Mouse (Mus musculus) fibroblast of lung, adult 2 months (primary cell): Measurements from ENCODE around the gene Bag5.
"Not testable (repeated sequence)": the region's sequence is repeated elsewhere in the genome, so short reads cannot be mapped to it uniquely, and the experiment has no call there.

Experiments used
- DNase-seq: peaks from one replicate; pipeline ENCODE4 v3.0.0-alpha.2; 2011; ENCODE audit warnings: low read depth

The Bag5 gene

DNA sequence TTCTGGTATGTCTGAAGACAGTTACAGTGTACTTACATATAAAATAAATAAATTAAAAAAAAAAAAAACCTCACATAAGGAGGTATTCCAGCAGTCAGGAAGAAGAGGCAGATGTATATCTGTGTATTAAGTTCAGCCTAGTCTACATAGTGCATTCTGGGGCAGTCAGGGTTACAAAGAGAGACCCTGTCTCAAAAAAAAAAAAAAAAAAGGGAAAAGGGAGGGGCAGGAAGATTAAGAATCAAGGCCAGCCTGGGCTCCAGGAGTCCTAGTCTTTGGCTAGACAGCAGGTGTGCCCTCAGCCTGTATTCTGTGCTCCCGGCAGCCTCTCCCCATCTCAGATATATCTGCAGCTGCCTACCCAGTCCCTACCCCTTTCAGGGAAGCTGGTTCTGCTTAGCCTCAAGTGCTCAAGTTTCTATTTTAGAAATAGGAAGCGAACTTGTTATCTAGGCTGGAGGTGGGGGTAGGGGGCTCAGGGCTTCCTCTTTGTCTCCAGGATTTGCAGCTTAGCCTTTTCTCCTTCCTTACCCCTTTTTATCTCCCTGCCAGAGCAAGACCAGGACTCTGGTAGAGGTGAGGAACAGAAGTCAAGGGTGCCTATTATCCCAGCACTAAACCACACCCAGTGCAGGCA is 38.1 kb downstream of the Bag5 start:
- DNase-seq: no peak

DNA sequence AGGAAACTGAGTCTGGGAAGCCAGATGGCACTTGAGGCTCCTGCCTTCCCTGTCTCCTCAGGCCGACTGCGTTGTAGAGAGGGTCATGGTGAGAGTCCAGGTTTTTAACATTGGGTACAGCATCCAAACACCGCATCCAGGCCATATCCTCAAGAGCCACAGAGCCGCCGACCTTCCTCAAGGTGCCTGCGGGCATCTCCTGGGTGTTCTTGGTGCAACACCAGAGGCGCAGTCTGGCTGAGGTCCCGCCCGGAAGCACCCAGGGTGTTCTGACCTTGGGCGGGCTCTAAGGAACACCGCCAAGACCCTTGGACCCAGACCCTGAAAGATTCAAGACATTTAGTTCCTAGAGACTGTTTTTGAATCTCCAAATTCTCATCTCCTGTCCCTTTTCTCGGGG is 40.5 kb downstream of the Bag5 start:
- no peak for DNase-seq

DNA sequence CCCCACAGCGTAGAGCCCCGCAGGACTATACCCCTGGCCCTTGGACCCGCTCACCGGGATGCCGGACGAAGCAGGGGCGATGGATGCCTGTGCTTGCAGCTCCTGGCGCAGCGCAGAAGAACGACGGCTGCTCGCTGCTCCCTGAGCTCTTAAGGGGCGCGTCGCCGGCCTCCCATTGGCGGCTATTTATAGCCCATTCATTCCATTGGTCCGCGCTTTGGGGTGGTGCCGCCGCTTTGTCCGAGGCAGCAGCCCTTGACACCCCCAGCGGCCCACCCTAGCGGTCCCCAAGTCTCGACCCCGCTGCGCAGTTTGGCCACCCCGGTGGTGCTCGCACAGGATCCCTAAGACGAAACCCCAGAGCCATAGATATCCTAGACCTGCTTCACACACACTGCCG is 40.9 kb downstream of the Bag5 start, which contains the start of gene Ckb:
Ckb (minus strand) TSS at position 163 of the 400 bp plus-strand sequence.
- no peak for DNase-seq

DNA sequence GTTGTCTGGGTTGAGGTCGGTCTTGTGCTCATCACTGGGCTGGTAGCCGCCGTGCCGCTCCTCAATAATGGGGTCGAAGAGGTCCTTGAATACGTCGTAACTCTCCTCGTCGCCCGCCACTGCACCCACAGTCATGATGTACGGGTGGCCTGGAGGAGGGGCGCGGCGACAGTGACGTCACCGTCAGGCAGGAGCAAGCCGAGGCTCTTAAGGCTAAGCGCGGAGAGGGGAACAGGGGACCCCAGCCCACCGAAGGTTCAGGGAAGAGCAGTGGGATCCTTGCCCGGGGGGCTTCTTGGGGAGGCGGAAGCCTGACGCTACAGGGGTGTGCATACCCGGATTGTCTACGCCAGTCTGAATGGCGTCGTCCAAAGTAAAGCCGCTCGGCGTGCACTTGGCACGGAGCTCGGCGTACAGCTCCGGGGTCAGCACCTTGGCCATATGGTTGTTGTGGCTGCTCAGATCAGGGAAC is 41.6 kb downstream of the Bag5 start:
- no peak for DNase-seq

DNA sequence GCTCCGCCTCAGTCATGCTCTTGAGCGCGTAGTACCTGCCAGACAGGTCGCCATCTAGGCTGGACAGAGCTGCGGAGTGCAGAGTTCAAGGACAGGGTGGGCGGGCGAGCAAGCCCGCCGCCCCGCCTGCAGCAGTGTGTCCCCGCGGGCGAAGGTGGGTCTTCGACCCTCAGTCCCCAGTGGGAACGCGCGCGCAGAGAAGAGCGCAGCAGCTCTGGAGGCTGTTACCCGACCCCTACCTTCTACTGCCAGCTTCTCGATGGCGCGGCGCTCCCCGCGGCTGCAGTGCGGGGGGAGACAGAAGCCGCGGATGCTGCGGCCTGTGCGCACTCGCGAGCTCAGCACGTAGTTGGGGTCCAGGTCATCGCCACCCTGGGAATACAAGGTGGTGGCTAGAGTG is 42.1 kb downstream of the Bag5 start:
- DNase-seq: no peak

DNA sequence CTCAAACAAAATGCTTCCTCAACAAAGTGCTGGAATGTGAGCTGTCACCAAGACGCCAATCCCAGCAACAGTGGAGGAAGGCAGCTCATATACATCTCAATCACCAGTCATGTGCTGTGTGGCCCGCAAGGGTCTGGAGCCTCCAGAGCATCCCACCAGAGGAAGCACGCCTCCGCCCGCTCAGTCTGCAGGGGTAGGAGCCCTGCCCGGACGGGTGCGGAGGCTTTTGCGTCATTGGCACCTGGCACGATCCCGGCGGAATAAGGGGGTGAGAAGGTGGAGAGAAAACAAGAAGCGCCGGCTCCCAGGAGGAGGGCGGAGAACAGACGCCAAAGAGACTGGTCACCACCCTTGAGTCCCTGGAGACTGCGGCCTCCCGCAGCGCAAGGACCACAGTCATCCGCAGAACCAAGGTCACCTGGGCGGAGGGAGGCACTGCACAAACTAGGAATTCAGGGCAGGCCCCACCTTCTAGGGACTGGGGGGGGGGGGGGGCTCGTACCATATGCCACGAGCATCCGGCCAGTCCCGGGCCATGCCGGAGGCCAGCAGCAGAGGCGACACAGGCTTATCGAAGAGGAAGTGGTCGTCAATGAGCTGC is 42.6 kb downstream of the Bag5 start:
- no peak for DNase-seq

DNA sequence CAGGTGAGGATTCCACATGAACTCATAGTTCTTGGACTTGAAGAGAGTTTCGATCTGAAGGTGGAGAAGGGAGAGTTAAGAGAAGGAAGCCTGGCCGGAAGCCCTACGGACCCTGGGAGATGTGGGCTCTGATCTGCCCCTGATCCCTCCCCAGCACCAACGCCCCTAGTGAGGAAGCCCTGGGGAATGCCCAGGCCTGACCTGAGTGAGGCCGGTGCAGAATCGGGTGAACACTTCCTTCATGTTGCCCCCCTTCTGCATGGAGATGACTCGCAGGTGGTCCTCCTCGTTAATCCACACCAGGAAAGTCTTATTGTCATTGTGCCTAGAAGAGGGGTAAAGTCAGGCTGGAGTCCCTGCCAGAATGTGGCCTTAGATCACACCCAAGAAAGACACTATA is 43.1 kb downstream of the Bag5 start:
- DNase-seq: no peak

DNA sequence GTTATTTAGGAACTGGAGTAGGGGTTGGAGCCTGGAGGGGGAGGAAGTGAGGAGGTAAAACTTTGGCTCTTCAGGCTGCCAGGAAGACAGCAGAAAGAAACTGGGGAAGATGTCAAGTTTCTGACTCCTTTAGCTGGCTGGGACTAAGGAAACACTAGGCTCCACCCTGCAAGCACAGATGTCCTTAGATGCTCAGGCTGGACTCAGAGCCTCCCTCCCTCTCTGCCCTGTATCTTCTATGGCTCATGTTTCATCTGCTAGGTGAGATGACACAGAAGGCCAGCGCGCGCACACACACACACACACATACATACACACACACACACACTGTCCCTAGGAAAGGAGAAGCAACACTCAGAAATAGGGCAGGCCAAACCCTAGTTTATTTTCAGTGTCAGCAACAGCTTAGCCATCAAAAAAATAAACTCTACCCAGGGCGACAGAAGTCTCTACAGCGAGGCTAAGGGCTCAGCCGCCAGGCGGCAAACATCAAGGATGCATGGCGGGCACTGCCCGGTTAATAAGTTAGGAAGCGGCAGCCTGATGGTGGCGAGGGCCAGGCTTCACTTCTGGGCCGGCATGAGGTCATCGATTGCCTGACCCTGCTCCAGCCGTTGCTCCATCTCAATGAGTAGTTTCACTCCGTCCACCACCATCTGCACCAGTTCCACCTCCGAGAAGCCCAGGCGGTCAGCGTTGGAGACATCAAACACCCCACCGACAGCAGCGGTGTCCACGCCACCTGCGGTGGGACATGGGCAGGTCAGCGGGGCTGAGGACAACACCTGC is 43.9 kb downstream of the Bag5 start:
- DNase-seq: no peak

DNA sequence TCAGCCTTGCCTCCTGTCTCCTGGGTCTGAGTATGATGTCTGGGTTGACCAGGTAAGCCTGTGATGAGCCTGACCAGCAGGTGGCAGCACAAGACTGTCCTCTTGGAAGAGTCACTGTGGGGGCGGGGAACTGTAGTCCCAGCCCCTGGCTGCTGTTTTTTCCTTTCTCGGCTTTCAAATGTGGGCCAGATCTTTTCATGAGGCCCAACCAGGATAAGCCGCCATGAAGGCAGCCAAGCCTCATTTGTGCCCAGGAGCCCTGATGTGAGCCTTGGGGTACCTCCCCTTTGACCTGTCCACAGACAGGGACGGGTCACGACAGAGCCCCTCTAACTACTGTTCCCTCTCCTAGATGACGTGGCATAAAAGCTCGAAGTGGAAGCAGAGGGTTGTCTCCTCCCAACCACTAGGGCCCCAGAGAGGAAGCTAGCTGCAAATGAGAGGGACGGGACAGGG is 44.6 kb downstream of the Bag5 start:
- DNase-seq: peak; percentile 77

DNA sequence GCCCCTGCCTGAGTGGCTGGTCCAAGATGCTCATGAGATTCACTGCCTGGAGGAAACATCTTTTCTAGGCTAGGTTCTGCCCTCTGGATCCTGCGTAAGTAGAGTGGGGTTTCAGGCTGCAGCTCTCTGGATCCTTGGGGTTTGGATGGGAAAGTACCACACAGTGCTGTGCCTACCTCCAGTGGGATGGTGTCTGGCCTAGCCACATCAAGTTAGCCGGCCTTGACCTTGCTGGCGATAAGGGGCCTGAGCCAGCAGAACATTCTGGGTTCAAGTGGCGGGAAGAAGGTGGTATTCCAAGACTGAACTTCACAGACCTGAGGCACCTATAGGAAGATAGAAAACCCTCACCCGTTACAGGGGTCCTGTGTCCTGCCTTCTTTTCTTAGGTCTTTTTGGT is 45.6 kb downstream of the Bag5 start:
- DNase-seq: no peak

DNA sequence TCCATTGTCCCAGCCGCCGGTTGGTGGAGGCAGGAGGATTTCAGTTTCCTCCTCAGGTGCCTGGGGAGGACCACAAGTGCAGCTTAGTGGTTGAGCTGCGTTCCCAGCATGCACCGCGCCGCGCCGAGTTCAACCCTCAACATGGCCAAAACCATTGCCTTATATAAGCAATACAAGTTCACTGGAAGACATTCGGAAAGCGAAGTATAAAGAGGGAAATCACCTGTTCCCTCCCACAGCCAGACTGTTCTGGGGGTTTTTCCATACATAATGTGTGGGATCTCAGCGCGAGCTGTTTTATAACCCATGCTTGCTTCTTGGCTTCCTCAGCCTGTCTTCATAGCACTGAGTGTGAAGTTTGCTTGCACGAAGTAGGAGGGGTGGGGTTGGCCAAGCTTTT is 46.7 kb downstream of the Bag5 start:
- no peak for DNase-seq

DNA sequence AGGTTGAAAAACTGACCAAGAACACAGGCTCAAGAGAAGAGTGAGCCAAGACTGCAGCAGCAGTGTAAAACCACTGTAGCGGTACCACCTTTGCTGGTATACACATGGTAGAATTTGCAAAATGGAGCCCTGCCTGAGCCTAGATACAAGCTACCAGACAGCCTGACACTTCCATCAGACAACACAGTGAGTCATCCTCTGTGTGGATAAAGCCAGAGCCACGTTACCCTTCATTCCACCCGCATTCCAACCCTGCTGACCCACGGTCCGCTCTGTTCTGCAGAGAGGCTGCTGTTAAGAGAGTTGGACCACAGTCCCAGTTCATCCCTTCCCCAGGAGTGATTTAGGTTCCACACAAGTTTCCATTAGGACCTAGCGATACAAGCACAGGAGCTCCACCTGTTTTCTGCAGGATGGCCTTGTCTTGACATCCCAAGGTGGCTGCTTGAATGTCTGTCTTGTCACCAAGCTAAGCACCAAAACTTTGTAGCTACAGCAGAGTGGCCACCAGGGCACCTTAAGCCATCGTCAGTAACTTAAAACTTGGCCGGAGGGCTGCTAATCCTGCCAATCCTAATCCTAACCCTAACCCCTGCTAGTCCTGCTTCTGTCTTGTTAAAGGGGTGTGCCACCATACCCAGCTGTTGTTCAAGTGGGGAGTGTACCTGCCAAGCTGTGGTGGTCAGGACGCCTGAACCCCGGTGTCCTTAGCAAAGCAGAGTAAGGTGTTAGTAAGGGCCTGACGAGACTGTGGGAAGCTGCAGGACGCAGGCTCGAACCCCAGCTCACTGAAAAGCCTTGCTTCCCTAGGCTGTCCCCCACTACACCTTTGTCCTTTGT is 47.8 kb downstream of the Bag5 start:
- no peak for DNase-seq

DNA sequence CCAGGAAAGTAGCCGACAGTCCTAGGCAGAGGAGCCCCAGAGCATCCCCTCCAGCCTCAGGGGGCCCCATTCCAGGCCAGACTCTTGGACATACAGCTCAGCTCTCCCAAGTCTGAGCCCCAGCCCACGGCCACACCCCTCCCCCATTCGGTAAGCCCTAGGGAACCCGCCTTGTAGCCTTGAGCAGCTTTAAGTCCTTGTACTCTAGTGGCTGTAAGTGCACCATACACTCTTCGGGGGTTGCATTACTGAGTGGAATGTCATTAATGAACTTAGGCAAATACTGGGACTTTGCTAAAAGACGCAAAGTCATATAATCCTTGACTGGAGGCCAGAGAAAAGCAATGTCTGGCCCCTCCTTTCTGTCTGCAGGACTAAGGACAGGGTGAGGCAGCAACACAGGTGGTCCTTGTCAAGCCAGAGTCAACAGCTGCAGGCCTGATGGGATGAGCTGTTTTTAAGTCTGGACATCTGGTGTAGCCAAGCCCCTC is 48.9 kb downstream of the Bag5 start:
- no peak for DNase-seq

DNA sequence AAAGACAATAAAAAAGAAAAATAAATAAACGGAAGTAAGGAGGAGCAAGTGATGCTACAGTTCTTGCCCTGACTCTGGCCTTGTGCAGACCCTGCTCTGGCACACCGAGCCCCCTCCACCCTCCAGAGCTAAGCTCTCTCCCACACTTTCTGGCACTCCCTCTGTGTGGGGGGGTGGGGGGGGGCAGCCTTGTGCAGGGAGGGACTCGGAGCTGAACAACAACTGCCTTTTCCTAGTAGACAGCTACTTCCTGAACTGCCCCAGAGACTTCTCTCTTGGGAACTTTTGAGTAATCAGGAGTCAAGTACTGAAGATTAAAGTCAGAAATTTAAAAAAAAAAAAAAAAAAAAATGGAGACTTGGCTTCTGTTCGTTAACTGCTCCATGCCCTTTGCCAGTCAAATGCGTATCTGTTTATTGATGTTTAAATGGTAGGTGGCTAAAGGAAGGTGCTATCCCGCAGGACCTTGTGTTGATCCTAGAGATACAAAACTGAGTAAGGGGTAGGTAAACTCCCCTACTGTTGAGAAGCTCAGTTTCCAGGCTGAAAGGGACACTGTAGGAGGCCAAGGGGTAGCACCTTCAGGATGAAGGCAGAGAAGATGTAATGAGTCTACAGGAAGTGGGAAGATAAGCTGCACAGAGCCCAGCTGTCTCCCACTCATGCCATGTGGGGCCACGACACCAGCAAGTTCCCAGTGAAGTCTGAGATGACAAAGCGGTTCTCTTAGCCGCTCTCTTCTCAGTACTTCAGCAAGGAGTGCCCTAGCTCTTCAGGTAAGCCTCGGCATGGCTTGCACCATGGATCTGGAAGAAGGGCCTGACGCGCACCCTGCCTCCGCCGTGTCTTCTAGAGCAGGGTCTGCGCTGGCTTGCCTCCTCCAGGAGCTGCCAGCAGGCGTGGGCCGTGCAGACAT is 49.6 kb downstream of the Bag5 start:
- no peak for DNase-seq

DNA sequence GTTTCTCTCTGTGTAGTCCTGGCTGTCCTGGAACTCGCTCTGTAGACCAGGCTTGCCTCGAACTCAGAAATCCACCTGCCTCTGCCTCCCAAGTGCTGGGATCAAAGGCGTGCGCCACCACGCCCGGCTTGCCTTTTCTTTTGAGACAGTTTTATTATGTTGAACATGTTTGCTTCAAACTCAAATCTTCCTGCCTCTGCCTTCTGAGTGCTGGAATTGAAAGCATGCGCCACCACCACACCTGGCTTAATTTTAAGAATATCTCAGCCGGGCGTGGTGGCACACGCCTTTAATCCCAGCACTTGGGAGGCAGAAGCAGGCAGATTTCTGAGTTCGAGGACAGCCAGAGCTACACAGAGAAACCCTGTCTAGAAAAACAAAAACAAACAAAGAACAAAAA is 51.5 kb downstream of the Bag5 start:
- not testable (repeated sequence) for DNase-seq

DNA sequence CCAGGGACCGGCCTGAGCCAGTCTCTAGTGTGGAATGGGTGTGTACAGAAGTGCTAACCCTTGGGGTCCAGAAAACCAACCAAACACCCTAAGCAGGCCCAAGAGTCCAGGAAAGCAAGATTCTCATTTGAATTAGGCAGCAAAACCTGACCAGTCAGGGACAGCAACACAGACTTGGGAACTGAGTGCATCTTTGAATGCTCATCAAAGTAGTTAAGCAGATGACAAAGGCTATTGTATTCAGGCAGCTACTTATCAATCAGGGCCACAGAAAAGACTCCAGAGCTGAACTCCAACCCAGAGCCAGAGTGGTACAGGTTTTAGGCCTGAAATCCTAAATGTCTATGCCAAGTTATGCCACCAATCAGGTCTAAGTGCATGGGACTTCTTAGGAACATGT is 52.4 kb downstream of the Bag5 start:
- no peak for DNase-seq
